Mouse (Mus musculus): ENCODE measurements at regions not wholly inside any gene's neighbourhood (a gene's known extent, or its start where the extent isn't known, plus 50 kb on each side); places are given as distances from the start of the nearest gene placed in this dataset.

DNA sequence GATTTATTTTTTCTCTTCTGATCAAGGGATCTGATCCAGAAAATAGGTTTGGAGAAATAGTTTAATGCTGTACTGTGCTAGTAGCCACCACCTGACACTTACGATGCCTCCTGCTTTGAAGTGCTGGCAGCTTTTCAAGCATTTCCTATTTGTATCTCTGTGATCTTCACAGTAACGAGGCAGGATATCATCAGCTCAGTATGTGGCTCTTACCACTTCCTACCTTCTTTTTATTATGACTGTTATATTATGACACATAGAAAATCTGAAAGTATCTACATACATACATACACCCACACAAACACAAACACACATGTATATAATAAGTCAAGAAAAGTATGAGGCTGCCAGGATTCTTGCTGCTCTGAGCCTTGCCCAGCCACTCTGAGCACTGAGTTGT lies 124.4 kb upstream of the Fut8 start:
- DNase-seq = no peak
- 52% methylated on average over 2 of the region's 2 CpGs for WGBS
- H3K4me1 ChIP-seq (ENCODE audit: control insufficient read depth, insufficient read depth, low read length) = no peaks in the 10 kb centered on the region

DNA sequence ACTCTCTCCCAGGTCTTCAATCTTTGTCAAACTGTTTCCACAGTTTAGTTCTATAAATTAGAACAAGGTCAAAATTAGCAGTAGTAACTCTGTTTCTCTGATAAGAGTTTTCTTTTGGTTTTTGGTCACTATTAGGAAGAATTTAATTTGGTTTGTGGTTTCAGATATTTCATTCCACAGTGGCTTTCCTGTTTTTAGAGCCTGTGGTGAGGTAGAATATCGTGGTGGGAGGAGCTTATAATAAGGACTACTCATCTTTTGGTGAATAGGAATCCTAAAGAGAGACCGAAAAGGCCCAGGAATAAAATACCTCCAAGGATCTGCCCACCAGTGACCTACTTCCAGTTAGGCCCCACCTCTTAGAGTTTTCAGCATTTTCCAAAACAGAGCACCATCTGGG lies 125.8 kb upstream of the Fut8 start:
- no peak for TF ChIP-seq POLR2A (IDR thresholded peaks at IDR 0.05; ENCODE audit: borderline replicate concordance, extremely low read depth, low read depth, low read length)
- no peak for TF ChIP-seq CTCF (IDR thresholded peaks at IDR 0.05; ENCODE audit: insufficient read depth, low read length)
- no peak overlapping the region for H3K4me3 ChIP-seq (replicated peaks; ENCODE audit: extremely low read depth, low read depth, low read length)
- 70% methylated on average over 2 of the region's 2 CpGs for WGBS
- peaks cover 4% of the 10 kb centered on the region; the same call in 1 of the 2 replicates for H3K4me1 ChIP-seq (ENCODE audit: control insufficient read depth, insufficient read depth, low read length)
- DNase-seq = no peak

More for the DNA sequence above, 124.4 kb upstream of the Fut8 start:
- H3K4me3 ChIP-seq (replicated peaks; ENCODE audit: extremely low read depth, low read depth, low read length) = no peak overlapping the region
- no peak for TF ChIP-seq CTCF (IDR thresholded peaks at IDR 0.05; ENCODE audit: insufficient read depth, low read length)
- no peak for TF ChIP-seq POLR2A (IDR thresholded peaks at IDR 0.05; ENCODE audit: borderline replicate concordance, extremely low read depth, low read depth, low read length)

DNA sequence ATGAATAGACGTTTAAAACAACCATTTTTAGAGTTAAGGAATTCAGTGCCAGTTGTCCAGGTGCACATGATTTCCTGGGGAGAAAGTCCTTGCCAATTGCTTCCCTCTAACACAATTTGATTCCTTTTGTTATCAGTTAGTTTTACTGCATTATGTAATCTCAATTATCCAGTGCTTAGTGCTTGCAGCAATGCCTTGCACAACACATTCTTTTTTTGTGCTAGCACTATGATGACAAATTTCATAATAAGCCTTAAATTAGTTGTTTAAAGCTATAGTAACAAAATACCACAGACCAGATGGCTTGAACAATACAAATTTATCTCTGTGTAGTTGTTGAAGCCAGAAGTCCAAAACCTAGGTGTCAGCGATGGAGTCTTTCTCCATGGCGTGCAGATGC lies 130.7 kb upstream of the Fut8 start:
- DNase-seq = peak; percentile 8
- WGBS = 51% methylated on average over 3 of the region's 3 CpGs
- Histone ChIP-seq H3K4me3 (replicated peaks; ENCODE audit: extremely low read depth, low read depth, low read length) (no peak overlapping the region), H3K4me1 (ENCODE audit: control insufficient read depth, insufficient read depth, low read length) (peaks cover 4% of the 10 kb centered on the region; the same call in 1 of the 2 replicates)
- TF ChIP-seq CTCF (IDR thresholded peaks at IDR 0.05; ENCODE audit: insufficient read depth, low read length) (no peak), POLR2A (IDR thresholded peaks at IDR 0.05; ENCODE audit: borderline replicate concordance, extremely low read depth, low read depth, low read length) (no peak)

DNA sequence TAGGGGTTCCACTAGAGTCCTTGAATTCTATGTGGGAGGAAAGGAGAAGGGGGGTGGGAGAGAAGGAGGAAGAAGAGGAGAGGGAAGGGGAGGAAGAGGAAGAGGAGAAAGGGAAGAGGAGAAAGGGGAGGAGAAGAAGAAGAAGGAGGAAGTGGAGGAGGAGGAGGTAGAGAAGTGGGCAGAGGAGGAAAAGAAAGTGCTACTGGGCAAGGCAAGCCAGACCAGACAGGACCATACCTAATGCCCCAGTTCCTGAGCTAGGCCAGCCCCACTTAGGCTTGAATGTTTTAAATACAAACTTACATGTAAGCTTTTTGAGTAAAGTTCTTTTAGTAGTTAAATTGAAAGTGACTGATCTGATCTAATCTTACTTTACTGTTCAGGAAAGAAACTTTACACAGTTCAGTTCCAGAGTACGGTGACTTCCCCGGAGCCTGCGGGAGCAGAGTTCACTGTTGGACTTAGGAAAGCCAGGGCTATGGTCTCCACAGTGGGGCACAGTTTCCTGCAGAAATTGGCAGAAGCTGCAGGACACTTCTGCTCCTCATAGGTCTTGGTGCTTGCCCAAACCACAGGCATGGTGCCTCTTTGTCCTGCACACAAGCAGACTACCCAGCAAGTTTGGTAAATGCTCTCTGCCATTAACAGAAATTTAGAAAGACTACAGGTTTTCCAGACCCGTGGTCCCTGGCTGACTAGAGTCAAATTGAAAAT lies 131.9 kb upstream of the Fut8 start:
- Histone ChIP-seq H3K4me1 (ENCODE audit: control insufficient read depth, insufficient read depth, low read length) (peaks cover 4% of the 10 kb centered on the region; the same call in 1 of the 2 replicates), H3K4me3 (replicated peaks; ENCODE audit: extremely low read depth, low read depth, low read length) (no peak overlapping the region)
- TF ChIP-seq POLR2A (IDR thresholded peaks at IDR 0.05; ENCODE audit: borderline replicate concordance, extremely low read depth, low read depth, low read length) (no peak), CTCF (IDR thresholded peaks at IDR 0.05; ENCODE audit: insufficient read depth, low read length) (no peak)
- 69% methylated on average over 4 of the region's 4 CpGs for WGBS
- DNase-seq = no peak

DNA sequence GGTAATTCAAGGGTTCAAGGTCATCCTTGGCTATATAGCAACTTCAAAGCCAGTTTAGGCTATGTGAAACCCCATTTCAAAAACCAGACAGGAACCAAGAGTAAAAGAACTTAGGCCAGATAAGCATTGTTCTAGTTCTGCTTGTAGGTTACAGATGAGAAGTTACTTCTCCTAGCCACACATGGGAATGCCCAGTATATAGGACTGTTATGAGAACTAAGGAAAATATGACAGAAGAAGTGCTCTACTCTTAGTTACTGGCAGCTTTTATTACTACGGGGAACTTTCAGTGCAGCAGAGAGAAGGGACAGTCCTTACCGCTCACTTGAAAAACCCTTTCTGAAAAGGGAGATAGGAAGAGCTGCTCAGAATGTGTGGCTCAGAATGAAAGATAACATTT lies 137.4 kb upstream of the Fut8 start:
- H3K4me3 ChIP-seq (replicated peaks; ENCODE audit: extremely low read depth, low read depth, low read length) = no peak overlapping the region
- TF ChIP-seq POLR2A (IDR thresholded peaks at IDR 0.05; ENCODE audit: borderline replicate concordance, extremely low read depth, low read depth, low read length) (no peak), CTCF (IDR thresholded peaks at IDR 0.05; ENCODE audit: insufficient read depth, low read length) (no peak)
- H3K4me1 ChIP-seq (ENCODE audit: control insufficient read depth, insufficient read depth, low read length) = no peaks in the 10 kb centered on the region
- DNase-seq = no peak
- WGBS = 87% methylated on average over 2 of the region's 2 CpGs

DNA sequence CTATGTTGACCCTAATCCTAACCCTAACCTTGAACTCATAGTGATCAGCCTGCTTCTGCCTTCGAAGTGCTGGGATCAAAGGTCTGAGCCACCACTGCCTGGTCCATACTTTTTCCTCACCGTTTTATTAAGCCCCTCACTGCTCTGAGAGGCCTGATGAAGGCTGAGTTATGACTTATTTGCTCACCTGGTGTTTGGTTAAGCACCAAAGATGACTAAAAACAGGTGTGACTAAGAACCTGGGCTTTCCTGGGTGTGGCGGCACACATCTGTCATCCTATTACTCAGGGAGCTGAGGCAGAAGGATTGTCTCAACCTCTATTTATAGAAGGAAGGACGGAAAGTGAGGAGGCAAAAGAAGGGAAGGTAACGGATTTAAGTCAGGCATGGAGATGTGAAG lies 137.5 kb upstream of the Max start:
- Histone ChIP-seq H3K4me1 (ENCODE audit: control insufficient read depth, insufficient read depth, low read length) (no peaks in the 10 kb centered on the region), H3K4me3 (replicated peaks; ENCODE audit: extremely low read depth, low read depth, low read length) (no peak overlapping the region)
- no peak for DNase-seq
- no peak for TF ChIP-seq POLR2A (IDR thresholded peaks at IDR 0.05; ENCODE audit: borderline replicate concordance, extremely low read depth, low read depth, low read length)
- TF ChIP-seq CTCF (IDR thresholded peaks at IDR 0.05; ENCODE audit: insufficient read depth, low read length) = no peak
- 84% methylated on average over 5 of the region's 5 CpGs for WGBS

DNA sequence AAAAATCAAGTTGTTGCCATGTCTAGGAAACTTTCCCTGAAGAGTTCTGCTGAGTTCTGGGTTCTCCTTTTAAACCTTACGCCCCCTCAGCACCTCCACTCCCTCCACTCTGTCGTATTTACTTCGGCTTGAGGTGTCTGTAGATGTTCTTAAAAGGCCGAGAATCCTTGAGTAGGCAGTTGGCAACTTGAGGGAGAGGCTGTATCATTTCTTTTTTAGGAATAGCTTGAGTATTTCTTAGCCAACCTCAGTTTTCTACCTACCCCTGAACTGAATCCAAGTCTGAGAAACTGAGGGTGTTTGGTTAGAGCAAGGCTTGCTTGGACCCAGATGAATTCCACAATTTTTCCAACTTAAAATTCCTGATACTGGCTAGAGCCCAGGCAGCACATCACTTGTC lies 136.8 kb upstream of the Max start:
- TF ChIP-seq POLR2A (IDR thresholded peaks at IDR 0.05; ENCODE audit: borderline replicate concordance, extremely low read depth, low read depth, low read length) (no peak), CTCF (IDR thresholded peaks at IDR 0.05; ENCODE audit: insufficient read depth, low read length) (no peak)
- H3K4me1 ChIP-seq (ENCODE audit: control insufficient read depth, insufficient read depth, low read length) = no peaks in the 10 kb centered on the region
- WGBS = 85% methylated on average over 4 of the region's 4 CpGs
- no peak overlapping the region for H3K4me3 ChIP-seq (replicated peaks; ENCODE audit: extremely low read depth, low read depth, low read length)
- no peak for DNase-seq

DNA sequence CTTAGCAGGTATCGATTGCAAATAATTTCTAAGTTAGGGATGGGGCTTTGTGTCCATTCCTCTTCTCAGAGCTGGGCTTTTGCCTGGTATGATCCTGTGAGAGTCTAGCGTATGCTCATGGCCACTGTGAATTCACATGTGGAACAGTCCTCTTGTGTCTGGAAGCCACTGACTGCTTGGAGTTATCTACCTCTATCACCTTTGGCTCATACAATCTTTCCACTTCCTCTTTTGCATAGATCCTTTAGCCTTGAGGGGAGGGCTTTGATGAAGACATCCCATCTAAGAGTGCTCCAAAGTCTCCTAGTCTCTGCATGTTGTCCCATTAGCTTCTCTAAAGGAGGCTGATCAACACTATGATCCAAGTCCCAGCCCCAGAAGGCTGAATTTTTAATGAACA lies 135.8 kb upstream of the Max start:
- no peak for DNase-seq
- 87% methylated on average over 2 of the region's 2 CpGs for WGBS
- no peak for TF ChIP-seq POLR2A (IDR thresholded peaks at IDR 0.05; ENCODE audit: borderline replicate concordance, extremely low read depth, low read depth, low read length)
- no peak for TF ChIP-seq CTCF (IDR thresholded peaks at IDR 0.05; ENCODE audit: insufficient read depth, low read length)
- Histone ChIP-seq H3K4me3 (replicated peaks; ENCODE audit: extremely low read depth, low read depth, low read length) (no peak overlapping the region), H3K4me1 (ENCODE audit: control insufficient read depth, insufficient read depth, low read length) (peaks cover 2% of the 10 kb centered on the region; the same call in 1 of the 2 replicates)

DNA sequence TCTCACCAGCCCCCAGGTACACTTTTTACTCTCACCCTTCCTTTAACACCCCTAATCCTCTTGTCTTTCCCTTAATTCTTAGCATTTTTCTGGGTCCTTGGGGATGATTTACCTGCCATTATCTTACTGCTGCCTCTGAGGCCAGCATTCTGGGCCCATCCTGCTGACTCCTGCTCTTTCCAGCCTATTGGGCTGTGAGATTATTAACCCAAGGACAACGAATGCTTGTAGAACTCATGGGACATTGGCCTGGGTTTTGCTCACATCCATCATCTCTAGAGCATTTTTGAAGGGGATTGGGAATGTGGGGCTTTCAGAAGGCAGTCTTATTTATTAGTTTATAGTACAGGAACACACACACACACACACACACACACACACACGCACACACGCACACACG lies 134.5 kb upstream of the Max start:
- TF ChIP-seq CTCF (IDR thresholded peaks at IDR 0.05; ENCODE audit: insufficient read depth, low read length) (no peak), POLR2A (IDR thresholded peaks at IDR 0.05; ENCODE audit: borderline replicate concordance, extremely low read depth, low read depth, low read length) (no peak)
- WGBS = 87% methylated on average over 4 of the region's 4 CpGs
- no peak overlapping the region for H3K4me3 ChIP-seq (replicated peaks; ENCODE audit: extremely low read depth, low read depth, low read length)
- no peak for DNase-seq
- H3K4me1 ChIP-seq (ENCODE audit: control insufficient read depth, insufficient read depth, low read length) = peaks cover 2% of the 10 kb centered on the region; the same call in 1 of the 2 replicates
